Mouse (Mus musculus) gastrocnemius, postnatal 36 days (tissue): ENCODE data around the gene Ube2o. TPM values are rescaled to one million over a fixed set of nuclear protein-coding genes. Genes with fewer than 3 reads are reported as not detected.

ENCODE experiments used
- DNase-seq, 2 experiments: peaks; one replicate each; pipeline ENCODE4 v3.0.0; 2022
- intact Hi-C: fragments of 180-260 bp; cut with DNase I; formaldehyde crosslinking; loops from one replicate; pipeline ENCODE4 v1.15.1; 2025
- total RNA-seq, 2 experiments: library from RNA; stranded (reverse); gene quantifications; 2 replicates each; pipeline ENCODE4 v1.2.3; 2021

The Ube2o gene
- total RNA-seq, 2 experiments from 2014 or later = 18.4 to 20.4 TPM

DNA sequence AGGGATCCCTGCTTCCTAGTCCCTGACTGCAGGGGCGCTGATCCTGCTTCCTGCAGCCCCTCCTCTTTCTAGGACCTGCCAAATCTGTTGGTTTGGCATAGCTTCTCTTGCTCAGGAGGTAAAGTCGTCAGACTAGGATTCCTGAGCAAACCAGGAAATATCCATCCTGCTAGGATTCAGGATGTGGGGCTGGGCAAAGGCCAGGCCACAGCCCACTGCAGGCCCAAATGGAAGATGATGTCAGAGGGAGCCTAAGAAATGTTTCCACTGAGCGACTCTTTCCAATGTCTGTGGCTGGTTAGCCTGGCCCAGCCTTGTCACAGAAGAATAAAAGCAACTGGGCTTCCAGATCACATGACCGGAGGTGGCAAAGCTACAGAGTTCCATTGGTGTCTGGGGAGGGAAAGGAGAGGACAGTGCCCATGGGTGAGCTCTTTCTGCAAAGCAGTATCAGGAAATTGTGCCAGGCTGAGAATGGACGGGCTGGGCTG is 57.5 kb downstream of the Ube2o start:
- intact Hi-C loops = no loop called here
- peak in 1 of 2 experiments; percentile 33 for DNase-seq

DNA sequence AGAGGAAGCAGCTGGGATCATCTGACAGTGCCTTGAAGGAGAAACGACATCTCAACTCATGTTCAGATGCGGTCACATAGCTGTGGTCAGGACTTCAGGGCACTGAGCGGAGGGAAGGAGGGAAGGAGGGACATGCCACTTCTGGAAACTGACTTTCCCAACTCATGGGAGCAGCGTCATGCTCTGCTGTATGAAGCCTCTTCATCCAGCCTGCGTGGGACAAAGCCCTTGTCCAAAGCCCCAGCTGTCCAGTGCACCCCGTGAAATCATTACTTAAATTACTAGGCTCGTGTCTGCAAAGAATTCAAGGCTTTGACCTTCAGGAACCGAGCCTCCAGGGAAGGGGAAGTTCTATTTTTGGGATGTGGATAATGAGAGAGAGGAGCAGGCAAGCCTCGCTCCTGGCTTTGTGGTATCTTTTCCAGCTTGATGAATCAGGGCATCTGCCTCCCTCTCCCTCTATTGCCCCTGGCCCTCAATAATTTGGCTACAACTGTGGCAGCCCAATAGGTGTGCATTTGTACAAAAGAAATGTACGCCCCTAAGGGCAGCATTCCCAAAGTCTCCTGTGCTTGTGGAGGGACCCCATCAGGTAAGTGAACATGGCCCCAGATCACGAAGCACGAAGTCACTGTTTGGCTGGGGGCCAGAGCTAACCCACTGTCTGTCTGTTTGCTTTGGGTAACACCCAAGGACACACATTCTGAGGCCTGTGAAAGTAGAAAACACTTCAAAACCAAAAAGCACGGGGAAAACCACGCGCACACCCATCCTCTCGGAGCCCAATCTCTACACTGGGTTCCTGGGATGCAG is 58.2 kb downstream of the Ube2o start:
- no peak for DNase-seq
- intact Hi-C loops = no loop called here

DNA sequence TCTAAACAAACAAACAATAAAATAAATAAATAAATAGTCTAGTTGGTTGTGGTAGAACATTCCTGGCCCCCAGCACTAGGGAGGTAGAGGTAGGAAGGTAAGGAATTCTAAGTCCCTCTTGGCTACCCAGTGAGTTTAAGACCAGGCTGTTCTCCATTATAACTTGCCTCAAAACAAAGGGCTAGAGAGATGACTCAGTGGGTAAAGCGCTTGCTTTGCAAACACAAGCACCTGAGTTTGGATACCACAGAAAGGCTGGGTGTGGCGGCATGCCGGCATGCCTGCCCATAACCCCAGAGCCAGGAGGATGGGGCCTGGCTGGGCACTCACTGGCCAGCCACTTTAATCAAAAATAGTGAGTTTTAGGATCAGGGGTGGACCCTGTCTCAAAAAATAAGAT is 59.2 kb downstream of the Ube2o start:
- no peak for DNase-seq
- intact Hi-C loops = no loop called here

DNA sequence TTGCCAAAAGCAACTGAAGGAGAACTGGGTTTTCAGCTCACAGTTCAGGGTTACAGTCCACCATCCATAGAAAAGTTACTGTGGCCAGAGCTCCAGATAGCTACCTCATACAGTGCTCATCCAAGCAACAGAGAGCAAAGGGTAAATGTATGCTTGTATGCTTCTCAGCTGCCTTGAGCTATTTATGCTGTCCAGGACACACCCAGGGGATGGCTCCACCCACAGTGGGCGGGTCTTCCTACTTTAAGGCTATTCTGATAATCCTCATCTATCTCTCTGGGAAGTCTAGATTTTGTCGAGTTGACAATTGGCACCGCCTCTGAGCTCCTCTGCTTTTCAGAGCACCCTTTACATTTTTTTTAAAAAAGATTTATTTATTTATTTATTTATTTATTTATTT is 60.1 kb downstream of the Ube2o start:
- DNase-seq = no peak
- intact Hi-C loops = no loop called here

DNA sequence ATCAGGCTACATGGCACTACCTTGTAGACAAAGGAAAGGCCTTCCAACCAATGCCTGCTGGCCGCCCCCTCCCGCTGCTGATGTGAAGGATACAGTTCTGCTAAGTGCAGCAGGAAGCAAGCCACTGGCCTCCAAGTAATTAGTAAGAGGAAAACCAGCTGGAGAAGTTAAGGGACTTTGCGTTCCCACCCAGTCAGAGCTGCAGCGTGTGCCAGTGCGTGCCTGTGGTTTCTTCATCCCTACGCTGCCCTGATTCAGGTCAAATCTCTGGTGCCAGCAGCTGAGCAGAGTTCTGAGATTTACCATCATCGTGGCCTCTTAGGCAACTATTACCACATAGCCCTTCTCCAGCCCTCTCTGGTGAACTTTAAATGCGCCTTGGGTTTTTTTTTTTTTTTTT is 62.8 kb downstream of the Ube2o start:
- intact Hi-C loops = no loop called here
- no peak for DNase-seq

DNA sequence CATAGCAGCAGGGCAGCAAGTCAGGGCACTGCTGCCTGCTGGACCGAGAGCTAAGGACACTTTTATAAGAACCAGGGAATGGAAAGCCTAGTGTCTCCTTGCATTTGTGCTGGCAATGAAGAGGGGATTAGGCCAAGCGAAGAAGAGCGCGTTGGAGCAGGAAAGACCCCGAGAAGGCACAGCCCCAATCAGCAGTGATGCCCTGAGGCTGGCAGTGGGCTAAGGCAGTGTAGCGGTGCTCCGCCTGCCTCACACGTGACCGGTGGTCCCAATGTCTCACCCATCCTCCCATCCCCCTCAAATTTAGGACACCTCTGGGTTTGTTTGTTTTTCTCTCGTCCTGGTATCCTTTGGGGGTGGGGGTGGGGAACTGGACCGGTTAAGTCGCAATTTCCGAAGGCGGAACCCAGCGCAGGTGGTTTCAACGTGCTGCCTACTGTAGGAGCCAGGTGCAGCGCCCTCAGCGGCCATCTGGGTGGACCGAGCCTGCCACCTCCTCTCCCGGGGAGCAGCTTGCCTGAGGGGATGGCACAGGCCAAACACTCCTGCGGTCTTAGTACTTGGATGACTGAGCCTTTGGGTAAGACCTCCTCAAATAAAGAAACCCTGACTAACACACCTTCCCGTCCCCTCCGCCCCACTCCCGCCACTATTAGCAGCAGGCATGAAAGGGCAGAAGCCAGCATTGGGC is 65.8 kb downstream of the Ube2o start:
- no peak for DNase-seq
- intact Hi-C loops = no loop called here

DNA sequence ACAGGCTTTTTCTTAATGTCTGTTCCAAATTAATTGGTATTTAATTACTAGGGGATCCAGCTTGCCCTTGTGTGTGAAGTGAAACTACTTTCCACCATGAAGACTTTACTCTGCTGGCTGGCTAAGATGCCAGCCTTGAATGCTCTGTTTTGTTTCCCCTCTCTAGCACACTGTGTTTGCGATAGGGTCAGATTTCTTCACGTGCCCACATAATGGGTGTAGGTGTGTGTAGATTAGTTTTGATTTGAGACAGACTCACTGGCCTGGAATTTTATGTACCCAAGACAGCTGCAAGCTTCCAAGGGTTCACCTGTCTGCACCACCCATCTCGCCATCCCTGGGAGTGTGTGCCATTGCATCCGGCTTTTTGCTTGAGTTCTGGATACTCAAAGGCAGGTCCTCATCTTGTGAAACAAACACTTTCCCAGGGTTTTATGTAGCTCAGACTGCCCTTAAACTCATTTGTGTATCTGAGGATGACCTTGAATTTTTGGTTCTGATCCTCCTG is 67.7 kb downstream of the Ube2o start:
- no peak for DNase-seq
- intact Hi-C loops = no loop called here

DNA sequence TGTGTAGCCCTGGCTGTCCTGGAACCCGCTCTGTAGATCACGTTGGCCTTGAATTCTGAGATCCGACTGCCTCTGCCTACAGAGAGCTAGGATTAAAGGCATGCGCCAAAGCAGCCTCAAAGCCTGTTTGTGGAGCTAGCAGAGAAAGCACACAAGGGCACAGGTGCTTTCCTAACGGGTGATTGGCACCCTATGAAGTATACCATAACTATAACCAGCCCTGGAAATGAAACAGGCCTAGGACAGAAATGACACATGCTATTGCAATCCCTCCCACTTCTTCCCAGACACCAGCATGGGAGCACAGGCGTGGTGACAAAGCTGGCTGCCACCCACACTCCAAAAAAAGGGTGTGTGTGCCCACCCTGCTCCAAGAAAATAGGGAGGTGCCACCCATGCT is 68.3 kb downstream of the Ube2o start:
- intact Hi-C loops = no loop called here
- no peak for DNase-seq

DNA sequence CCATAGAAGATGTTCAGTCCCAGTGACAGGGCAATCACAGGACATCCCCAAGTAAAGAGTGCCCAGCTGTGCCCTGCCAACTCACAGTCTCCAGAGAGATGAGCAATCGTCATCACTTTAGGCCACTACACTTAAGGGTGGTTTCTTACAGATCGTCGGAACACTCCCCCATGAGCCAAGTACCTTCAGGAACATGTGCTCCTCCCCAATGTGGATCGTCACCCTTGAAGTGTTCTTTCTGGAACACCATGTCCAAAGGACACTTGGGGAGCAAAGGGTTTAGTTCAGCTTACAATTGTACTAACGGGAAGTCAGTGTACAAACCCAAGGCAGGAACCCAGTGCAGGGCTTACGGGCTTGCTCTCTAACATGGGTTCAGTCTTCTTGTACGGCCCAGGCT is 69.1 kb downstream of the Ube2o start:
- DNase-seq = no peak
- intact Hi-C loops = no loop called here

DNA sequence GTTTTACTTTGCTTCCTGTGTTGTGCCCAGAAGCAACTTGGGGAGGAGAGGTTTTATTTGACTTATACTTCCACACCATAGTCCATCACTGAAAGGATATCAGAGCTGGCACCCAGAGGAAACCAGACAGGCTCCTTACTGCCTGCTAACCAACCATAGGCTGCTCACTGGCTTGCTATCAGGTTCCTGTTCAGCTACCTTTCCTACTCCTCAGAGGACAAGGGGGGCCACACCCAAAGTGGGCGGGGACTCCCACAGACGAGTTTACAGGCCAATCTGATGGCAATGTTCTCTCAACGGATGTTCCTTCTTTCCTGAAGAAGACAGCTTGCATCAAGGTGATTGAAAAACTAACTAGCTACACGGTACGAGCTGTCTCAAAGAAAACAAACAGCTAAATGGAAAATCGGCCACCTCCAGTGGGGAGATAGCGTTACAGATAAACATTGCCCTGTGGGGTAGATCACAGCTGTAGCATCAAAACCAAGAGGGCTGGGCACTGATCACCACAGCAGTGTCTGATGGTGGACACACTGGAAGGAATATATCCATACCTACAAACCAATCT is 69.9 kb downstream of the Ube2o start:
- intact Hi-C loops = no loop called here
- DNase-seq = no peak

DNA sequence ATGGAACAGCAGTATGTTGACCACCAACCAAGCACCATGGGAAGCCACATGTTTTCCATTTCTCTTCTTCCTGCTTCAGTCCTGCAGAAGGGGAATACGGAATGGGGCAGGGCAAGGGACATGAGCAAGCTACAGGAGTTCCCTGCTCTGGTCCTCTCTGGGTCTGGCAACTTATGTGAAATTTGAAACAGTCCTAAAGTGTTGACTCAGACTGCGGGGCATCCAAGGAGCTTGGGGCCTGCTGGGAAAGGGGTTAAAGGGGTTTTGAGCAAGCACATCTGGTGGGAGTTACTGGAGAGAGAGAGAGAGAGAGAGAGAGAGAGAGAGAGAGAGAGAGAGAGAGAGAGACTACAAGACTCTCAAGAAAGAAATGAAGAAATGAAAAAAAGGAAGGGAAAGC is 72.6 kb downstream of the Ube2o start:
- no peak for DNase-seq
- intact Hi-C loops = no loop called here

DNA sequence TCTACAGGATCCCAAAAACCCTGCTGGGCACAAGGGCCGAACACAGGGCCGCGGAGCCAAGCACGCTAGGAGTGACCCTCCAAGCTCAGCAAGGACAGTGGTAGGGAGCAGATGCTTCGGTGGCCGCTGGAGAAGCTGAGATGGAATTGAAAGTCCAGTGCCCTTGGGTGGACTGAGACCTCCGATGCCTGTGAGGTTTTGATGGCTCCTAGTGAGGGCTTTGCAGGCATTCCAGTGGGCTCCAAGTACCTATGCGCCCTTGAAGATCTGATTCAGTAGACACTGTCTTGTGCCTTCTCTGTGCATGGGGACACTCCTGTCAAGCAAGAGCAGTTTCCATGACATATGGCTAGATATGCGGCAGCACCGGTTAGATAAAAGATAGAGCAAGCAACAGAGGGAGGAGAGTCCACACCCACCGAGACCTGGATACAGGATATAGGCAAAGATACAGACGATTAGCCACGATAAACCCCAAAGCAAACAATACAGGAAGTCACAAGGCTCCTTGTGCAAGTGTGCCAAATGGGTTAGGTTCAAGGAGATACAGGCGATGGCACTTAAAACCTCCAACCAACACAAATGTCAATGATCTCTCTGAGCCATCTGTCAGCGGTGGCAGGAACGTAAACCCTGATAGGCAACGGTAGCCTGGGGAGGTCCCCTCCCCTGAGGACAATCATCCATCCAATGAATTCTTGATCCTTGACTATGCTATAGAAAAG is 74.9 kb downstream of the Ube2o start:
- DNase-seq = no peak
- intact Hi-C loops = no loop called here

DNA sequence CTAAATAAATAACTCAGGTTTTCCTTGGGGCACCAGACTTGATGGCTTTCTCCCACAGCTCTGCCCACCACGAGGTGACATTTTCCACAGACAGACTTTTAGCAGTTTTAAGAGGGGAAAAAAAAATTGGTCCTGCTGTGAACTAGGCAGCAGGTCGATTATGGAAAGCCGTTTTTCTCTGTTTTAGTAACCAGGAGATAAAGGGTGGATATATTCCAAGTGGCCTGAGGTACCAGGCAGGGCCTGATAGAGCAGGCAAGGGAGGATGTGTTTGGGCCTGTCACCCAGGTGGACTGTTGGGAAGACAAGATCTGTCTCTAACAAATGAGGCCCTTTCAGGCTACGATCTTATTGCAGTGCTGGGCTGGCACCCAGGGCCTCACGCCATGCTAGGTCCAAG is 75.7 kb downstream of the Ube2o start:
- intact Hi-C loops = no loop called here

DNA sequence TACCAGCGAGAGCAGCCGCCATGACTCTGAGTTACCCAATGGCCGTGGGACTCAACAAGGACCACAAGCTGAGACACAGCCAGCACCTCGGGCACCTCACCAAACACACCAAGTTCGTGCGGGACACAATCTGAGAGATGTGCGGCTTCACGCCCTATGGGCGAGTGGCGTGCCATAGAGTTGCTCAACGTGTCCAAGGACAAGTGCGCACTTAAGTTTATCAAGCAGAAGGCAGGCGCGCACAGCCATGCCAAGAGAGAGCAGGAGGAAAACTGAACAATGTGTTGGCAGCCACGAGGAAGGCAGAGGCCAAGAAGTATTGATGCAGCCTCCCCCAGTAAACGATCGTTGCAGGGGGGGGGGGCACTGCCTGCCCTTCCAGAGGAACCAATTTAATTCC is 76.7 kb downstream of the Ube2o start:
- no peak for DNase-seq
- intact Hi-C loops = no loop called here

More for the DNA sequence above, 75.7 kb downstream of the Ube2o start:
- DNase-seq = no peak

DNA sequence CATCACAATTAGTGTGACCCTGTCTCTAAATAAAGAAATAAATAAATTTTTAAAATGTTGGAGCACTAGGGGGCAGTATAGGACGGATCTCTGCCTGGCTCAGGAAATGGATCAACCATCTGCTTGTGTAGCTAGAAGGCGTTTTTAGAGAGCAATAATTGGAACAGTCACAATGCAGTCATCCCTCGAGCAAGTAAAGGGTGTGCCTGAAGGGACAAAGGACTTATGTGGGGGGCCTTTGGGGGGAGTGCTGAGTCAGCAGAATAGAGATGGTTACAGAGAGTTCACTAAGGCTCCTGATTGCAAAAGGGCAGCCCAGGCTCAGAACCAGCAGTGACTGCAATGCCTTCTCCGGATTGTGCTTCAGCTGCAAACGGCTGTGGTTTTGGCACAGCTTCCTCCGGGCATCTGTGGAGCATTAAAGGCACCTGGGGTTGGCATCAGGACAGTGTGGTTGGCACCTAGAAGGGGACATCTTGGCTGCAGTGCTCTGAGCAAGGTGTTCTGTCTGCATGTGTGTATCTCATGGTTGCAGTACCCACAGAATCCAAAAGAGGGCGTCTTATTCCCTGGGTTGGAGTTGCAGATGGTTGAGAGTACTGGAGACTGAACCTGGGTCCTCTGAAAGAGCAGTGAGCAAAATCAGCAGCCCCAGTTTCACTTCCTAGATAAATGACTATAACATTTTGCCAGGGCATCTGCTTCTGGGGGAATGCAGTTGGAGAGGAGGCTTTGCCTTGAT is 80.1 kb downstream of the Ube2o start:
- intact Hi-C loops = no loop called here
- DNase-seq = no peak

DNA sequence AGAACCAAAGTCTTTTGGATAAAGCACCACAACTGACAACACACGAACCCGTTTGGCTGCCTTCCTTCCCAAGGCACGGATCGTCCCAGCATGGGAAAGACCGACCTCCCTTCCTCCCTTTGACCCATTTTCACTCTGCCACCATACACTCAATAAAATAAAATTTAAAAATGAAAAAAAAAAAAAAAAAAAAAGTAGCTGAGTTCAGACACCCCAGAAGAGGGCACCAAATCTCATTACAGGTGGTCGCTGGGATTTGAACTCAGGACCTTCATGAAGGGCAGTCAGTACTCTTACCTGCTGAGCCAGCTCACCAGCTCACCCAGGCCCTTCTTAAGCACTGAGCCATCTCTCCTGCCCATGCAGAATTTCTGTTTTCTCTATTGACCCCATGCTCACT is 82.2 kb downstream of the Ube2o start:
- intact Hi-C loops = no loop called here
- DNase-seq = no peak

DNA sequence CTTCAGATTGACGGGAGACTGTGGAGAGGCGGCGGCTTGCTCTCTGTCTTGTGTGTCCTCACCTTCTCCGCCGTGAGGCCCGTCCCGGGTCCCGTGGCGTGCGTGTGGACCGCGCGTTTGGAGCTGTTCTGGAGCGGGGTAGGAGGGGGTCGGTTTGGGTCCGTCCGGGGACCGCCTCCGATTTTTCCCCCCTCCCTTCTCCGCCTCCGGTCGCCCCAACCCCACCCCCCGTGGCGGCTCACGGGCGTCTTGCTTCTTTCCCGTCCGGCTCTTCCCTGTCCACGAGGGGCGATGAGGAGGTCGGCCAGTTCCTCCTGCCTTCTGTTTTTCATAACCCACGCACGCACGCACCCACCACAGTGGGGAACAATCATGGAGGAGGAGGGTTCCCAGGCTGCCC is 82.7 kb downstream of the Ube2o start:
- no peak for DNase-seq
- intact Hi-C loops = no loop called here

DNA sequence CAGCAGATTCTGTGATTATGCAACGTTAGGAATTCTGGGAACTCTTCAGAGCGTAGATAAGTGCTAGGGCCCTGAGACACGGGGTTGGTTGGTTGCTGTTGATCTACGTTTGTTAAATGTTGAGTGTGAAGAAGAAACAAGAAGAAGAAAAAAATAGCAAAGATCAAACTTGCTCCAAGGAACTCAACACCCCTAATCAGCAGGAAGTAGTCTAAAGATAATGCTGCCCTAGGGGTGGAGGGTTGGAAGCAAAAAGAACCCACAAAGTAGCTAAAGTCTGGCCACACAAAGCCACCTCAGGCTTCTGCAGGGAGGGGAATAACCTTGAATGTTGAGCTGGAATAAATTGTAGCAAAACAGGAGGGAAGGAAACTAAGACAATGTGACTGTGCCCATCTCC is 83.9 kb downstream of the Ube2o start:
- intact Hi-C loops = no loop called here
- no peak for DNase-seq

DNA sequence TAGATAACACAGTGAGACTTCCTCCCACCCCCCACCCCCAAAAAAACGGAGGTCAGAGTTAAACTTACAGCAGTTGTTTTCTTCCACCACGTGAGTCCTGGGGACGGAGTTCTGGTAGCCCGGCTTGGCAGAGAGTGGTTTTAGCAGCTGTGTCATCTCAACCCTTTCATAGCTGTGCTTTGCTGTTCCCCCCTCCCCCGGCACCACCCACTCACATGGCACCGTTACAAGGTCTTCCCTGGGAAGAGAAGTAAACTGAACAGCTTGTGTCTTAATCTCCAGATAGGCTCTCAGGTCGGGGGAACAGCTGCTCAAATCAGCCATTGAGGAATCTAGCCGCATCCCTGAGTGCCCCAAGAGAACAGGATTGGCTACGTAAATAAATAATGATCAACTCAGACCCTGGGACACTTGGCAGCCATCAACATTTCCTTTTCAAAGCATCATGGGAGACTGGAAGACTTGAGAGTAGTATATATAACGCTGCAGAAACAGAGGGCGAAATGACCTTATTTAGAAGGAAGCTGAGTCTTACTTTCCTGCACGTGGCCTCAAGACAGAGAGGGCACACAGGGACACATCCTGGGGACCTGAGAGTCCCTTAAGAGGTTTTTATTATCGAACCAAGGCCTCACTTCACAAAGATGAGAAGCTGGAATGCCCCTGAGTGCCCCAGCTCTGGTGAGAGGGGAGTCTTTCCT is 86.6 kb downstream of the Ube2o start:
- intact Hi-C loops = no loop called here
- DNase-seq = peak in 1 of 2 experiments; percentile 54
